Mouse (Mus musculus) activated CD4-positive, CD25-positive, alpha-beta regulatory T cell, adult 4 months (primary cell): ENCODE results near the gene Cdan1. TPM values are rescaled to one million over a fixed set of nuclear protein-coding genes. Genes with fewer than 3 reads are reported as not detected.
"Not testable (repeated sequence)": the region's sequence is repeated elsewhere in the genome, so short reads cannot be mapped to it uniquely, and the experiment has no call there.

ENCODE experiments used
- ATAC-seq: one replicate; pipeline ENCODE4 v1.8.0; 2017
- polyA plus RNA-seq, 2 experiments: library from polyadenylated mRNA; unstranded; fragments of 100-300 nt; shearing (Covaris generic); gene quantifications; one replicate each; pipeline ENCODE4 v1.2.1; 2017

Gene Cdan1
- polyA plus RNA-seq, 2 experiments from 2014 or later: 6.1 to 6.5 TPM

- ATAC-seq: no peak
Measured at GRCm38 (mm10) chr2:120745496-120745895, 104.4 kb downstream of the Cdan1 start.

- no peak for ATAC-seq
Measured at GRCm38 (mm10) chr2:120731877-120732530, 117.9 kb downstream of the Cdan1 start.

- peak; percentile 94 for ATAC-seq
Measured at GRCm38 (mm10) chr2:120731167-120731862, 118.6 kb downstream of the Cdan1 start.

- peak; percentile 16 for ATAC-seq
Measured at GRCm38 (mm10) chr2:120730639-120731166, 119.2 kb downstream of the Cdan1 start.

DNA sequence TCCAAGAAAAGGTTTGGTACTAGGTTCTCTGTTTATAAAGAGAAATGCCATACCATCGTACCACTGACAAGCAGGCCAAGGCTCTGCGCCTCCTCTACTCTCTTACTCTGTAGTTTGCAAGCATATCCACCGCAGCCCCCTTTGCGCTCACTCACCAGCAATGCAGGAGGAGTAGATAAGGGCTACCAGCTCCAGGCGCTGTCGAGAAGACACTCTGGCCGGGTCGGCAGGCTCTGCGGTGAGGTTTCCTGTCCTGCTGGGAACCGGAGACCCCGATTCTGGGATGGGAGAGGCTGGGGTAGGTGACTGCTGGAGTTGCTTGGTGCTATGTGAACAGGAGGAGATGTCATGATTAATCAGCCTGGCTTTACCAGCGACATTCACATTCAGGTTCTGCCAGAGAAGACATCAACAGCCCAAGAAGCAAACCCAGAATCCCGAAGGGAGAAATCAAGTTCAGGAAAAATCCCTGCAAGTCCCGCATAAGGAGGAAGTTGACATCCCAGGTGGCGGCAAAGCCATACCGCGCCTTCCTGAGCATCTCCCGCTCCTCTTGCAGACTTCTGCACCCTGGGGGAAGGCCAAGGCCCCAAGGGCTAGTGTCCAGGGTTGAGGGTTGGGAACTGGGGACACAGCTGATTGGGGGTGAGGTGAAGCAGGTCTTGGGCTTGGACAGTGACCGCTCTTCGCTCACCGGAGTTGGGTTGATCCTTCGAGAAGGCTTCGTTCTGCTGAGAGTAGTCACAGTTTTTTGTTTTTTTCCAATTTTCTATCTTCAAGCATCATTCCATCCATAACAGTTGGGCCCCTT lies 119.9 kb downstream of the Cdan1 start:
- no peak for ATAC-seq

GRCm38 (mm10) chr2:120724176-120724575 lies 125.8 kb downstream of the Cdan1 start:
- ATAC-seq: no peak

GRCm38 (mm10) chr2:120723621-120724020 lies 126.3 kb downstream of the Cdan1 start:
- no peak for ATAC-seq

DNA sequence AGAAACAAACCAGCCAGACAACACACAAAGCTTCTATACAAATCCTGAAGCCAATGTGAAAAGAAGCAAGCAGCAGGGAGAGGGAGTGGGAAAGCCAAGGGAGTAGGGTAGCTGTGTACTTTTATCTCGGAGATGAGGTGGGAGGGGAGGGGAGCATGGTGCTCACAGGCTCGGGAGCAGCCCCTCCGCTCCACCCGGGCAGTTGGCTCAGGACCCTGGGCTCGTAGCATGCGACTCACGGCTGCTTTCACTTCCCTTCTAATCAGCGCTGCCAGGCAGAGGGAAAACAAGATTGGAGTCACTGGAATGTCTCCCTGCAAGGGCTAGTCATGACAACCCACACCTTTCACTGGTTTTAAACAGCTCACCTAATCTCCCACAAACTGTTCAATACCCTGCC lies 127.4 kb downstream of the Cdan1 start:
- ATAC-seq: no peak

GRCm38 (mm10) chr2:120721911-120722310 lies 128.0 kb downstream of the Cdan1 start:
- no peak for ATAC-seq

- ATAC-seq: no peak
Measured at GRCm38 (mm10) chr2:120720821-120721220, 129.1 kb downstream of the Cdan1 start.

- no peak for ATAC-seq
Measured at GRCm38 (mm10) chr2:120718496-120718895, 131.4 kb downstream of the Cdan1 start.

- no peak for ATAC-seq
Measured at GRCm38 (mm10) chr2:120713441-120713840, 136.5 kb downstream of the Cdan1 start.

- ATAC-seq: no peak
Measured at GRCm38 (mm10) chr2:120710948-120711347, 139.0 kb downstream of the Cdan1 start.

DNA sequence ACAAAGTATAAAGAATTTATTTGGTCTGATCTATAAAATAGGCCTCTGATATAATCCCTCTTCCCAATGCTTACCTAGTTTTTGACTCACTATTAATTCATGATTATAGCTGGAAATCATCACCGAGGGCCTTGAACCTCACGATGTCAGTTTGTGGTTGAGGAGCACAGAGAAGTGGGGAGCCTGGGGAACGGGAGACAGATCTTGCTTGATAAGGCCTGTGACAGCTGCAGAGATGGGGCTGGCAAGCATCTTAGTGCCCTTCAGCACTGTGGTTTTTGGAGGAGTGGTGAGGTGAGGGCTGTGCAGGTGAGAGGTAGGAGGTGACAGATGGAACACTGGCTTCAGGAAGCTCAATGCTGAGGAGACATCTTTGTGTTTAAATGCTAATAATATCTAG lies 139.8 kb downstream of the Cdan1 start:
- no peak for ATAC-seq

GRCm38 (mm10) chr2:120707041-120707440 lies 142.9 kb downstream of the Cdan1 start:
- ATAC-seq: no peak

DNA sequence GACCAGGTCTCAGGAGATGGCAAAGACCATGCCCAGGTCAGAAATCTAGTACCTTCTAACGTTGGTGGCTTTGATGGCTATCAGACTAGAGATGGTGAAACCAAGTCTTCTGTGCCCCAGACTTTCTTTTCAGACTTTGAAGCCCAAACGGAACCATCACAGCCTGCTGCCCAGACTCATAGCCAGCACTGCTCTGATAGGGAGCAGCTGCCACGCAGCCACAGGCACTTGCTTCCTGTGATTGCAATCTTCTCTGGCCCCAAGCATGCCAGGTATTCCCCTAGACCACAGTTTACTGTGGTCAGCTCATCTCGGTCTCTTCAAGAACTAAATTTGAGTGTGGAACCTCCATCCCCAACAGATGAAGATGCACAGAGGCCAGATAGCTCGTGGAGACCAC lies 147.3 kb downstream of the Cdan1 start:
- ATAC-seq: no peak

DNA sequence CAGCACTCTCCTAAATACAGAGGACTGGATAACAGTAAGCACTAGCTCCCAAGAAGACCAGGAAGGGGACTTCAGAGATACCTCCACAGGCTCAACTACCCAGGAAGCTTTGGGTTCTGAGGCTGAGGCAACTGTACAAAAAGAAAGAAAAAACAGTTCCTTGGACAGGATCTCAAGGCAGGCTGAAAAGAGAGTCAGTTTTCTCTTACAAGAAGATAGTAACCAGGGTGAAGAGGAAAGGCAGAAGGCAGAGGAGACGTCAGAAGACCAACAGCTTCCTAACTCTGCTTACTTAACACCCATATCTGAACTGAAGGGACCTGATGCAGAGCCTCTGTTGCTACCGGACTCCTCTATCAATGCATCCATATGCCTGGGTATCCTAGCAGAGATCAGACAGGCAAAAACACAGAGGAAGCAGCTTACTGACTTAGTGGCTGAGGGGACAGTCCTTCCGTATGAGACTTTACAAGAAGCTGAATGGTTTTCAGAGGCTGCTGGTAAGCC lies 149.5 kb downstream of the Cdan1 start:
- no peak for ATAC-seq

GRCm38 (mm10) chr2:120697767-120698166 lies 152.2 kb downstream of the Cdan1 start:
- ATAC-seq: no peak

GRCm38 (mm10) chr2:120681151-120681550 lies 168.8 kb downstream of the Cdan1 start:
- ATAC-seq: not testable (repeated sequence)

DNA sequence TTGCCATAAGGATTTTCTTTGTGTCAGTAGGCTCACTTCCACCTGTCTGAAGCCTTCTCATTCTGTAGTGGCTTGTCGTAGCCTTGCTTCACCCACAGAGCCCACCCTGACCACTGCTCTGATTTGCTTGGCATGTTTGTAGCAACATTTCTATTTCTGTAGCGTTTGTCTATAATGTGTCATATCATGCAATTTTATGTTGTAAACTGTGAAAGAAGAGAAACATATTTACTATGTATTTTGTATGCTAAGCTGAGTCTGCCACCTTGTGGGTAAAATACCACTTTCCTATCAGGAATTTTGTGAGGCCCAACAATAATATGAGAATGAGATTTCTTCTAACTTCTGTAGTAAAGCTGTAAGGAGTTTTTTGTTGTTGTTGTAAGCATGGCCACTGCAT lies 179.7 kb downstream of the Cdan1 start:
- ATAC-seq: no peak

DNA sequence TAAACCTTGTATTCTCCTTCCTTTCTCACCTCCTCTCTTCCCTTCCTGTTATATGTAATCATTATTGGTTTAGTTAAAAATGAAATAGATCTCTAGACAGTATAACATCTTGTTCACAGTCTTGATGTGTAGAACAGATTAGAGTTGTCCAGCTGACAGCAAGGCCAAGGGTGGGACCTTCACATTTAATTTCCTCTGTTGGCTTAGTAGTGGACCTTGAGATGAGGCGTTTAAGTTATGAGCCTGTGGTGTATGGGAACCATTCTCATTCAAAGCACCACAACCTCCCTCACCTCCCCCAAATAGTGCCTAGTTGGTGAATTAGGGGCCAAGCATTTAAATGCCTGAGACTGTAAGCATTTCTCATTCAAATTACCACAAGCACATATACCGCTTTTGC lies 182.5 kb downstream of the Cdan1 start:
- ATAC-seq: no peak
